Mouse (Mus musculus) C2C12 (cell line): Measurements from ENCODE around the gene Pycard. TPM values are rescaled to one million over a fixed set of nuclear protein-coding genes. Genes with fewer than 3 reads are reported as not detected.
"Not testable (repeated sequence)": the region's sequence is repeated elsewhere in the genome, so short reads cannot be mapped to it uniquely, and the experiment has no call there.

ENCODE experiments used
- H3K27me3 ChIP-seq: one replicate; pipeline ENCODE4 v1.6.1; 2011; ENCODE audit not compliant: control insufficient read depth, insufficient read depth, insufficient read length
- H3K36me3 ChIP-seq: one replicate; pipeline ENCODE4 v1.6.1; 2011; ENCODE audit not compliant: control insufficient read depth, insufficient read depth
- H3K4me3 ChIP-seq: one replicate; pipeline ENCODE4 v1.5.1; 2011; ENCODE audit warnings: mild to moderate bottlenecking, control low read depth; ENCODE audit not compliant: poor library complexity, insufficient read depth, severe bottlenecking
- H3K79me2 ChIP-seq: one replicate; pipeline ENCODE4 v1.6.1; 2011; ENCODE audit not compliant: control insufficient read depth, insufficient read depth
- H3K79me3 ChIP-seq: one replicate; pipeline ENCODE4 v1.6.1; 2011; ENCODE audit warnings: low read depth, control low read depth
- H3ac ChIP-seq: one replicate; pipeline ENCODE3; 2011; ENCODE audit warnings: low read depth; ENCODE audit not compliant: control insufficient read depth, insufficient read length
- CEBPB ChIP-seq: IDR thresholded peaks from one replicate; pipeline ENCODE4 v1.6.1; 2011; ENCODE audit warnings: low read depth, mild to moderate bottlenecking, control low read depth, moderate library complexity
- CTCF ChIP-seq: IDR thresholded peaks from one replicate; pipeline ENCODE4 v1.5.1; 2011; ENCODE audit not compliant: control insufficient read depth, insufficient read depth, insufficient read length
- FOSL1 ChIP-seq: IDR thresholded peaks from one replicate; pipeline ENCODE4 v1.8.0; 2011; ENCODE audit warnings: mild to moderate bottlenecking, low read length; ENCODE audit not compliant: poor library complexity, insufficient read depth, severe bottlenecking
- MAX ChIP-seq: IDR thresholded peaks from one replicate; pipeline ENCODE4 v1.6.1; 2011; ENCODE audit warnings: mild to moderate bottlenecking, control low read depth
- MYOD1 ChIP-seq: IDR thresholded peaks from one replicate; pipeline ENCODE4 v1.6.1; 2011; ENCODE audit warnings: low read depth; ENCODE audit not compliant: control insufficient read depth, insufficient read length
- MYOG ChIP-seq: IDR thresholded peaks from one replicate; pipeline ENCODE4 v1.6.1; 2011; ENCODE audit not compliant: control insufficient read depth, insufficient read length; ENCODE audit errors: extremely low read depth
- USF1 ChIP-seq: IDR thresholded peaks from one replicate; pipeline ENCODE4 v1.6.1; 2011; ENCODE audit warnings: low read depth, mild to moderate bottlenecking, control low read depth, moderate library complexity
- long read RNA-seq, 2 experiments: library from polyadenylated mRNA; unstranded; transcript quantifications; one replicate each; pipeline ENCODE4 v2.0.0; 2019 to 2020
- polyA plus RNA-seq: library from polyadenylated mRNA; unstranded; fragments of >200 nt; fragmentation: generic; extraction: Trizol; gene quantifications from one replicate; pipeline ENCODE4 v1.2.1, GENCODE M21; 2012; ENCODE audit warnings: missing spikeins

Gene Pycard
- polyA plus RNA-seq = 0.16 TPM
- long read RNA-seq, experiment 1, partial matches to known transcripts = 0 of 1 reads
- long read RNA-seq, experiment 1, other reads (novel, unspliced or antisense) = 0 of 1 reads
- long read RNA-seq, experiment 2, partial matches to known transcripts = 0 of 1 reads
- long read RNA-seq, experiment 2, other reads (novel, unspliced or antisense) = 1 of 1 reads

DNA sequence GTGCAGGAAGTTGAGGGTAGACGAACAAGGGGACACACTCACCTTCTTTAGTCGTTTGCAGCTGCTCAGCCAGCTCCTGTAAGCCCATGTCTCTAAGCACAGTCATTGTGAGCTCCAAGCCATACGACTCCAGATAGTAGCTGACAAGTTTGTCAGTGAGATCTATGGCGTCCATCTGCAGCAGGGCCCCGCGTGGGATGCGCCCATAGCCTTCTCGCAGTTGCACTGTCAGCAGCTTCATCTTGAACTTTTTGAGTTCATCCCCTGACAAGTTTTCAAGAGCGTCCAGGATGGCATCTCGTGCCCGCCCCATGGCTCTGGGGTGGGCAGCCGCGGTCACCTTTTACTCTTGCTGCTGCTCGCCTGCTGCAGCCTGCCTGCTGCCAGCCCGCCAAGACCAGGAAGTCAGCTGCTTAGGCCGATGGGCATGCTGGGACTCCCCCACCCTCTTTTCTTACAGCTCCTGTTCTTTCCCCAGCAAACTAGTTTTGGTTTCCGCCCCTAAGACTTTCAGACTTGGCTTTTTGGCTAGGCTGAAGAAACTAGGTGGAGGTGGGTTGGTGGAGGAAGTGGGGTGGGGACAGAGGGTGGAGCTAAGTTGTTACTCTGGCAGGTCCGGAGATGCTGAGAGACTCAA, at the start of gene Pycard:
Gene Pycard, minus strand, starts transcription at position 527 of the 637 bp plus-strand sequence.
- no peaks in the 10 kb centered on the region for H3K27me3 ChIP-seq
- peaks cover 32% of the 10 kb centered on the region for H3K36me3 ChIP-seq
- H3K79me2 ChIP-seq = no peaks in the 10 kb centered on the region
- H3ac ChIP-seq = no peak within 1 kb of the TSS
- TF ChIP-seq USF1 (no peak), MYOG (no peak), CTCF (no peak), FOSL1 (no peak), MAX (no peak), MYOD1 (no peak), CEBPB (no peak)
- H3K79me3 ChIP-seq = no peaks in the 10 kb centered on the region
- no peak within 1 kb of the TSS for H3K4me3 ChIP-seq

- not testable (repeated sequence) for H3K79me2 ChIP-seq, H3K4me3 ChIP-seq, H3K27me3 ChIP-seq, H3K36me3 ChIP-seq, H3ac ChIP-seq, H3K79me3 ChIP-seq
These were observed 48.6 kb upstream of the Pycard start for GRCm38 (mm10) chr7:128042161-128042820.

DNA sequence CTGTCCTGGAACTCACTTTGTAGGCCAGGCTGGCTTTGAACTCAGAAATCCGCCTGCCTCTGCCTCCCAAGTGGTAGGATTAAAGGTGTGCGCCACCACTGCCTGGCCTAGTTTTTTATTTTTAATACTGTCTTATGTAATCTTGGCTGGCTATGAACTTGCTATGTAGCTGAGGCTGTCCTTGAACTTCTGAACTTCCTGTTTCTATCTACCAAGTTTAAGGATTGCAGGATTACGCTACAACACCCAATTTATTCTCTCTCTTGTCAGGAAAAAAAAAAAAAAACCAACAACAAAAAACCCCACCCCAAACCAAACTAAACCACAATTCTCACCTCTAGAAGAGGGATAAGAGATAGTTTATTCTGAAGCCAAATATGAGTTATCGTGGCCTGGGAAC, 39.9 kb upstream of the Pycard start:
- H3ac ChIP-seq = no peak overlapping the region
- H3K36me3 ChIP-seq = no peaks in the 10 kb centered on the region

GRCm38 (mm10) chr7:128032989-128033293, 39.3 kb upstream of the Pycard start:
- H3K79me2 ChIP-seq = no peaks in the 10 kb centered on the region
- H3K79me3 ChIP-seq = no peaks in the 10 kb centered on the region
- H3K36me3 ChIP-seq = no peaks in the 10 kb centered on the region
- H3K4me3 ChIP-seq = no peak overlapping the region
- no peak overlapping the region for H3ac ChIP-seq
- TF ChIP-seq USF1 = no peak
- TF ChIP-seq CTCF = no peak
- no peak for TF ChIP-seq CEBPB
- H3K27me3 ChIP-seq = peaks cover 3% of the 10 kb centered on the region

More for the DNA sequence above, 39.9 kb upstream of the Pycard start:
- Histone ChIP-seq H3K27me3 (peaks cover 3% of the 10 kb centered on the region), H3K4me3 (no peak overlapping the region), H3K79me3 (no peaks in the 10 kb centered on the region), H3K79me2 (no peaks in the 10 kb centered on the region)
- TF ChIP-seq MYOD1 = no peak
- no peak for TF ChIP-seq USF1
- no peak for TF ChIP-seq MAX
- no peak for TF ChIP-seq CEBPB
- TF ChIP-seq CTCF = no peak
- no peak for TF ChIP-seq FOSL1

- TF ChIP-seq CEBPB (no peak), MAX (no peak), MYOG (no peak), CTCF (no peak), USF1 (no peak), MYOD1 (no peak), FOSL1 (no peak)
- Histone ChIP-seq H3K79me2 (no peaks in the 10 kb centered on the region), H3ac (no peak overlapping the region), H3K4me3 (no peak overlapping the region), H3K27me3 (peaks cover 3% of the 10 kb centered on the region), H3K36me3 (no peaks in the 10 kb centered on the region), H3K79me3 (no peaks in the 10 kb centered on the region)
These were observed 38.8 kb upstream of the Pycard start for GRCm38 (mm10) chr7:128032290-128032988.

DNA sequence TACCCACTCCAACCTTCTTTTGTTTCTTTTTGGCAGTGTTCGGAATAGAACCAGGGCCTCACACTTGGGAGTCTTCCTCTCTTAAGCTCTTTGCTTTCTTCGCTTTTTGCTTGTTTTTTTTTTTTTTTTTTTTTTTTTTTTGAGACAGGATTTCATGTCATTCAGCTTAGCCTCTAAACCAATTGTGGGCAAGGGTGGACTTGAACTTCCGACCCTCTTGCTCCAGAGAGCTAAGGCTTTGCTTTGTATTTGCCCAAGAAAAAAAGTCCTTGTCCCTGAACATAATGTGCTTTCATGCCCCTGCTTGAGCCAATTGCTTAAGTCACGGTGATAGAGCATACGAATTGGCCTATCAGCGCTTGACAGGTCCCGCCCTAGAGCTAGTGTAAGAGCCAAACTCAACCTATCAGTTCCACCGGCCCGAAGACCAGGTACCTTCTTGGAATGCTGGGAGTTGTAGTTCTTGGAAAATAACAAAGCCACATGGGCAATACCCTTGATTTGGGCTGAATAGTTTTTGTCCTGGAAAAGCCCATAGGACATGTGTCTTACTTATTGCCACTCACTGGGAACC, 37.8 kb upstream of the Pycard start:
- Histone ChIP-seq H3K36me3 (no peaks in the 10 kb centered on the region), H3K4me3 (no peak overlapping the region), H3ac (no peak overlapping the region), H3K79me3 (no peaks in the 10 kb centered on the region), H3K79me2 (no peaks in the 10 kb centered on the region), H3K27me3 (no peaks in the 10 kb centered on the region)
- TF ChIP-seq USF1 = no peak
- no peak for TF ChIP-seq CEBPB
- no peak for TF ChIP-seq CTCF
- TF ChIP-seq FOSL1 = no peak
- TF ChIP-seq MAX = no peak
- no peak for TF ChIP-seq MYOD1
- TF ChIP-seq MYOG = no peak
